Mouse (Mus musculus) CH12.LX (cell line): ENCODE measurements around the gene Atxn7l1. TPM values are rescaled to one million over a fixed set of nuclear protein-coding genes. Genes with fewer than 3 reads are reported as not detected.

Source experiments
- DNase-seq: peaks from one replicate; pipeline ENCODE4 v3.0.0-alpha.2; 2013; ENCODE audit errors: extremely low read depth
- H3K27ac ChIP-seq: 2 replicates; pipeline ENCODE4 v1.5.1; 2012; ENCODE audit warnings: low read depth, mild to moderate bottlenecking, control low read depth, moderate library complexity; ENCODE audit not compliant: insufficient read depth
- H3K27me3 ChIP-seq: replicated peaks from 2 replicates; pipeline ENCODE3; 2012; ENCODE audit warnings: inconsistent platforms
- H3K36me3 ChIP-seq, 2 experiments: replicated peaks in 1 of 2; 2 replicates each; pipeline versions ENCODE3 to v1.6.1; 2012; ENCODE audit warnings: inconsistent platforms in 1 of 2, low read length in 1 of 2, mild to moderate bottlenecking in 1 of 2, mixed read lengths in 1 of 2, moderate library complexity in 1 of 2; ENCODE audit not compliant: control insufficient read depth in 1 of 2, insufficient read depth in 1 of 2
- H3K4me1 ChIP-seq, 2 experiments: 2 replicates each; pipeline ENCODE4 v1.6.1; 2012; ENCODE audit warnings: inconsistent platforms in 1 of 2, moderate library complexity in 1 of 2; ENCODE audit not compliant: insufficient read depth in 2 of 2, control insufficient read depth in 1 of 2
- H3K4me2 ChIP-seq: 2 replicates; pipeline ENCODE4 v1.6.1; 2012; ENCODE audit warnings: low read depth, mild to moderate bottlenecking, control low read depth; ENCODE audit not compliant: poor library complexity, insufficient read depth, severe bottlenecking
- H3K4me3 ChIP-seq, 3 experiments: fragments of 150-350 bp in 1 of 3; sonication (generic) in 1 of 3; replicated peaks in 1 of 3; 2 replicates each; pipeline versions ENCODE3 to v1.5.1; 2011 to 2012; ENCODE audit warnings: low read depth in 2 of 3, low read length in 2 of 3, mild to moderate bottlenecking in 2 of 3, moderate library complexity in 2 of 3, control low read depth in 1 of 3, improper control_type of control experiment in 1 of 3, inconsistent platforms in 1 of 3, mixed read lengths in 1 of 3; ENCODE audit not compliant: poor library complexity in 1 of 3
- H3K79me2 ChIP-seq: replicated peaks from 2 replicates; pipeline ENCODE4 v1.6.1; 2012; ENCODE audit warnings: mild to moderate bottlenecking, moderate library complexity; ENCODE audit not compliant: control insufficient read depth, poor library complexity, insufficient read depth, severe bottlenecking; ENCODE audit errors: extremely low read depth
- H3K9ac ChIP-seq: 2 replicates; pipeline ENCODE4 v1.6.1; 2012; ENCODE audit warnings: low read depth, mild to moderate bottlenecking, control low read depth, moderate library complexity; ENCODE audit not compliant: insufficient read depth
- H3K9me3 ChIP-seq: replicated peaks from 2 replicates; pipeline ENCODE3; 2012; ENCODE audit warnings: low read length, inconsistent platforms, mixed read lengths
- CHD1 ChIP-seq: IDR thresholded peaks from 2 replicates; pipeline ENCODE4 v1.6.1; 2012; ENCODE audit warnings: low read depth, low read length, improper control_type of control experiment, inconsistent platforms
- CHD2 ChIP-seq: IDR thresholded peaks from 2 replicates; pipeline ENCODE4 v1.6.1; 2011; ENCODE audit warnings: low read length, improper control_type of control experiment
- CTCF ChIP-seq, 2 experiments: IDR thresholded peaks in 1 of 2; conservative IDR thresholded peaks in 1 of 2; 2 replicates each; pipeline ENCODE4 v1.5.1; 2011 to 2012; ENCODE audit warnings: low read depth in 2 of 2, low read length in 2 of 2, improper control_type of control experiment in 1 of 2, inconsistent platforms in 1 of 2, mild to moderate bottlenecking in 1 of 2, moderate library complexity in 1 of 2
- E2F4 ChIP-seq: IDR thresholded peaks from 2 replicates; pipeline ENCODE4 v1.6.1; 2011; ENCODE audit warnings: low read depth, low read length, improper control_type of control experiment; ENCODE audit not compliant: insufficient replicate concordance
- ETS1 ChIP-seq: conservative IDR thresholded peaks from 2 replicates; pipeline ENCODE4 v1.6.1; 2012; ENCODE audit warnings: low read depth, mild to moderate bottlenecking, inconsistent platforms, low read length, improper control_type of control experiment, moderate library complexity
- HCFC1 ChIP-seq: IDR thresholded peaks from 2 replicates; pipeline ENCODE4 v1.6.1; 2012; ENCODE audit warnings: low read depth, mild to moderate bottlenecking, inconsistent platforms, low read length, improper control_type of control experiment
- JUN ChIP-seq: IDR thresholded peaks from 2 replicates; pipeline ENCODE4 v1.6.1; 2011; ENCODE audit warnings: low read depth, mild to moderate bottlenecking, low read length, improper control_type of control experiment, moderate library complexity; ENCODE audit not compliant: insufficient read depth
- JUND ChIP-seq: conservative IDR thresholded peaks from 2 replicates; pipeline ENCODE4 v1.6.1; 2011; ENCODE audit warnings: low read depth, low read length, improper control_type of control experiment
- MAX ChIP-seq: IDR thresholded peaks from 2 replicates; pipeline ENCODE4 v1.6.1; 2011; ENCODE audit warnings: low read length, improper control_type of control experiment
- MAZ ChIP-seq: IDR thresholded peaks from 2 replicates; pipeline ENCODE4 v1.6.1; 2012; ENCODE audit warnings: low read depth, mild to moderate bottlenecking, inconsistent platforms, low read length, improper control_type of control experiment, moderate library complexity
- MXI1 ChIP-seq: IDR thresholded peaks from 2 replicates; pipeline ENCODE4 v1.6.1; 2011; ENCODE audit warnings: mild to moderate bottlenecking, low read depth, low read length, improper control_type of control experiment
- MYC ChIP-seq: IDR thresholded peaks from 2 replicates; pipeline ENCODE4 v1.6.1; 2011; ENCODE audit warnings: low read depth, mild to moderate bottlenecking, improper control_type of control experiment, low read length
- NELFE ChIP-seq: IDR thresholded peaks from 2 replicates; pipeline ENCODE4 v1.6.1; 2011; ENCODE audit warnings: low read depth, low read length, improper control_type of control experiment
- NRF1 ChIP-seq: IDR thresholded peaks from 2 replicates; pipeline ENCODE4 v1.6.1; 2014; ENCODE audit warnings: low read depth, mild to moderate bottlenecking, inconsistent platforms, low read length, improper control_type of control experiment, moderate library complexity
- POLR2A ChIP-seq: IDR thresholded peaks from 2 replicates; pipeline ENCODE4 v1.6.1; 2011; ENCODE audit warnings: low read depth, mild to moderate bottlenecking, improper control_type of control experiment, low read length
- SMC3 ChIP-seq: IDR thresholded peaks from 2 replicates; pipeline ENCODE4 v1.6.1; 2011; ENCODE audit warnings: low read depth, low read length, improper control_type of control experiment
- TCF12 ChIP-seq: IDR thresholded peaks from 2 replicates; pipeline ENCODE4 v1.6.1; 2014; ENCODE audit warnings: low read depth, mild to moderate bottlenecking, inconsistent platforms, low read length, improper control_type of control experiment
- UBTF ChIP-seq: IDR thresholded peaks from 2 replicates; pipeline ENCODE4 v1.6.1; 2012; ENCODE audit warnings: low read depth, mild to moderate bottlenecking, inconsistent platforms, low read length, improper control_type of control experiment, moderate library complexity
- USF1 ChIP-seq: IDR thresholded peaks from 2 replicates; pipeline ENCODE4 v1.6.1; 2014; ENCODE audit warnings: low read depth, mild to moderate bottlenecking, inconsistent platforms, low read length, improper control_type of control experiment
- ZC3H11A ChIP-seq: IDR thresholded peaks from 2 replicates; pipeline ENCODE4 v1.6.1; 2012; ENCODE audit warnings: low read depth, mild to moderate bottlenecking, inconsistent platforms, low read length, improper control_type of control experiment
- ZKSCAN1 ChIP-seq: IDR thresholded peaks from 2 replicates; pipeline ENCODE4 v1.6.1; 2012; ENCODE audit warnings: low read depth, inconsistent platforms, low read length, improper control_type of control experiment, borderline replicate concordance
- ZMIZ1 ChIP-seq: IDR thresholded peaks from 2 replicates; pipeline ENCODE4 v1.6.1; 2012; ENCODE audit warnings: low read depth, mild to moderate bottlenecking, inconsistent platforms, low read length, improper control_type of control experiment
- ZNF384 ChIP-seq: IDR thresholded peaks from 2 replicates; pipeline ENCODE4 v1.6.1; 2012; ENCODE audit warnings: low read depth, low read length, improper control_type of control experiment, inconsistent platforms
- dilution Hi-C: fragments of 300-500 bp; cut with MboI; formaldehyde crosslinking; loops from 2 replicates; pipeline ENCODE4 v1.14.3; 2020; ENCODE audit warnings: low sequenced_read_pairs; ENCODE audit not compliant: extremely low pct_unique_long_range_greater_than_20kb, extremely low pct_ligation_motif_present
- in situ Hi-C: fragments of 300-500 bp; cut with MboI; formaldehyde crosslinking; loops from 3 replicates; pipeline ENCODE4 v1.14.3; 2019; ENCODE audit warnings: low sequenced_read_pairs, low pct_ligation_motif_present, low pct_unique_long_range_greater_than_20kb, mixed read lengths
- polyA plus RNA-seq: library from polyadenylated mRNA; unstranded; fragments of >175 nt; gene quantifications from 2 replicates; pipeline ENCODE4 v1.2.1, GENCODE M21; 2012; ENCODE audit warnings: low read depth; ENCODE audit not compliant: insufficient read length
- total RNA-seq, 2 experiments: library from RNA; depleted of rRNA; stranded (reverse); fragments of 300-350 nt in 1 of 2; fragments of >200 nt in 1 of 2; gene quantifications; 2 replicates each; pipeline ENCODE4 v1.2.3; 2012 to 2014

The Atxn7l1 gene
- total and polyA plus RNA-seq, 3 experiments: 8.6 to 55.7 (median 9.0) TPM

GRCm38 (mm10) chr12:33358345-33358744, 210.9 kb downstream of the Atxn7l1 start:
- dilution Hi-C loops: no loop called here
- Histone ChIP-seq H3K36me3 (peaks cover 31 to 90% of the 10 kb centered on the region in 2 experiments), H3K79me2 (no peaks in the 10 kb centered on the region)

GRCm38 (mm10) chr12:33359209-33359608, 211.7 kb downstream of the Atxn7l1 start:
- H3K79me2 ChIP-seq: no peaks in the 10 kb centered on the region
- no peak overlapping the region for H3K27ac ChIP-seq
- no peak overlapping the region for H3K4me2 ChIP-seq
- no peak overlapping the region for H3K9ac ChIP-seq
- TF ChIP-seq UBTF (no peak), NRF1 (no peak), TCF12 (no peak), MXI1 (no peak), HCFC1 (no peak), ZKSCAN1 (no peak), CTCF (conservative IDR thresholded peaks at IDR 0.05 in 1 of 2, IDR thresholded peaks at IDR 0.05 in 1 of 2; ENCODE audit: low read depth in 2 of 2, low read length in 2 of 2) (no peak), MYC (no peak), E2F4 (no peak), MAX (no peak), JUND (no peak), USF1 (no peak), ZC3H11A (no peak), POLR2A (no peak), MAZ (no peak), ETS1 (no peak), JUN (no peak), NELFE (no peak), ZMIZ1 (no peak)
- dilution Hi-C loops: no loop called here
- peaks cover 39 to 90% of the 10 kb centered on the region in 2 experiments for H3K36me3 ChIP-seq
- no peaks in the 10 kb centered on the region for H3K9me3 ChIP-seq
- H3K27me3 ChIP-seq: no peaks in the 10 kb centered on the region
- no peak for DNase-seq
- peaks cover 0 to 7% of the 10 kb centered on the region in 2 experiments; a peak in 2 of 4 replicates for H3K4me1 ChIP-seq
- in situ Hi-C loops: no loop called here
- no peak overlapping the region for H3K4me3 ChIP-seq

More at GRCm38 (mm10) chr12:33358345-33358744, 210.9 kb downstream of the Atxn7l1 start:
- TF ChIP-seq CHD1 (no peak), ZNF384 (no peak), CHD2 (no peak), SMC3 (no peak), NELFE (no peak)
- no peak for DNase-seq
- H3K9ac ChIP-seq: no peak overlapping the region
- no peak overlapping the region for H3K4me3 ChIP-seq
- in situ Hi-C loops: no loop called here
- H3K4me2 ChIP-seq: no peak overlapping the region
- no peak overlapping the region for H3K27ac ChIP-seq
- no peaks in the 10 kb centered on the region for H3K9me3 ChIP-seq
- H3K27me3 ChIP-seq: no peaks in the 10 kb centered on the region
- H3K4me1 ChIP-seq: peaks cover 0 to 7% of the 10 kb centered on the region in 2 experiments; a peak in 2 of 4 replicates
